Mouse (Mus musculus) C2C12 (cell line): ENCODE results near the gene Retreg1.
A peak's percentile ranks its signal among the peaks of the same experiment; 100 is the strongest.

Experiments used
- CEBPB ChIP-seq: IDR thresholded peaks from one replicate; pipeline ENCODE4 v1.6.1; 2011; ENCODE audit warnings: low read depth, mild to moderate bottlenecking, control low read depth, moderate library complexity
- CTCF ChIP-seq: IDR thresholded peaks from one replicate; pipeline ENCODE4 v1.5.1; 2011; ENCODE audit not compliant: control insufficient read depth, insufficient read depth, insufficient read length
- FOSL1 ChIP-seq: IDR thresholded peaks from one replicate; pipeline ENCODE4 v1.8.0; 2011; ENCODE audit warnings: mild to moderate bottlenecking, low read length; ENCODE audit not compliant: poor library complexity, insufficient read depth, severe bottlenecking
- MAX ChIP-seq: IDR thresholded peaks from one replicate; pipeline ENCODE4 v1.6.1; 2011; ENCODE audit warnings: mild to moderate bottlenecking, control low read depth
- MYOG ChIP-seq: IDR thresholded peaks from one replicate; pipeline ENCODE4 v1.6.1; 2011; ENCODE audit not compliant: control insufficient read depth, insufficient read length; ENCODE audit errors: extremely low read depth
- USF1 ChIP-seq: IDR thresholded peaks from one replicate; pipeline ENCODE4 v1.6.1; 2011; ENCODE audit warnings: low read depth, mild to moderate bottlenecking, control low read depth, moderate library complexity

DNA sequence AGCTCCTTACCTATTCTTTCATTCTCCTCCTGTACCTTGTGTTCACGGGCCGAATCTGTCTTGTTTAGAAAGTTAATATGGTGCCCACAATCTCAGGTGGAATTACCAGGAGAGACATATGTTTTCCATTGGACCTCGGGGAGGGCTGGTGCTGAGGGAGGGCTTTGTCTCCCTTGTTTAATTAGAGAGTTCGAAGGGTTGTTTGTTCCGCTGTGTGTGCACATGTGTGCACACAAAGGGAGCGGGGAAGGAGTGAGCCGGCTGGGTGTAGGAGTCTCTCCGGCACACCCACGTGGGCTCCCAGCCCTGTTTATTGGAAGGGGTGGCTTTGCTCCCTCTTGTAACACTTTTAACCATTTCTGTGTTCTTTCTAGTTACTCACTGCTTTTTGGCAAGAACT lies 29.1 kb downstream of the Retreg1 start:
- TF ChIP-seq CTCF (no peak), CEBPB (no peak), FOSL1 (no peak), USF1 (peak; percentile 7), MAX (no peak), MYOG (no peak)
